Mouse (Mus musculus) monocyte, adult 2 months (primary cell): ENCODE measurements around the gene Olfr1151.

Experiments
- DNase-seq, 2 experiments: peaks; one replicate each; pipeline ENCODE4 v3.0.0; 2022; ENCODE audit warnings: low spot score in 2 of 2, low read depth in 1 of 2

Olfr1151 gene

DNA sequence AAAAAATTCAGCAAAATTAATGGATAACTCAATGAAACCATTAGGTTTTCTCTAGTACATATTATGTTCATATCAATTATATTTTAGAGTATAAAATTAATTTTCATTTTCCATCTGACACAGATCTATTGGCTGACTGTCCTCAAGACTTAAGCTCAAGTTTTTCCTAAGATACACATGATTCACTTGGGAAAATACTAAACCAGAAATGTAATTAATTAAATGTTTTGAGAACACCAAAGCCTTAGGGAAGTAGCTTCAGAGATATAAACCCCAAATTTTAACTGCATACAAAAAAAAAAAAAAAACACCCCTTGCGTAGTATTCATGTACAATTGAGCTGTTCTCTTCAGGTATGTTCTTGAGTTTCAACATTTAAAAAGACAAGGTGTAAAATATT is at the start of gene Olfr1151:
Gene Olfr1151 (plus strand): TSS at position 301 of the 400 bp plus-strand sequence.
- no peak for DNase-seq

DNA sequence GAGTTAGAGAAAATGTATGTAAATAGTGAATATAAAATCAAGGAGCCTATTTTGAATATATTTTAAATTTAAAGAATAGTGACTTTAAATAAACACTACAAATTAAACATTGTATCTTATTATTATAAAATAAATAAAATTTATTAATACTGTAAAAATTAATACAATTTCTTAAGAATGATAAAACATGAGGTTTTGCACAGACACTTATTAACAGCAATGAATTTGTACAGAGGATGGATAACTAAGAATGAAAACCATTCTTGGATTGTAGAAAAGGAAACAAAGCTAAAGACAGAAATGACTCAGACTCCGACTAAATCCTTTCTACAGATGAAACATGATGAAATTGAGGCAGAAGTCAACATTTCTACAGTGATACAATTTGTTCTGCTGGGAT is 46.1 kb upstream of the Olfr1151 start, which contains the start of gene Olfr1145:
Gene Olfr1145 (plus strand): TSS at position 301 of the 400 bp plus-strand sequence.
- DNase-seq = no peak

DNA sequence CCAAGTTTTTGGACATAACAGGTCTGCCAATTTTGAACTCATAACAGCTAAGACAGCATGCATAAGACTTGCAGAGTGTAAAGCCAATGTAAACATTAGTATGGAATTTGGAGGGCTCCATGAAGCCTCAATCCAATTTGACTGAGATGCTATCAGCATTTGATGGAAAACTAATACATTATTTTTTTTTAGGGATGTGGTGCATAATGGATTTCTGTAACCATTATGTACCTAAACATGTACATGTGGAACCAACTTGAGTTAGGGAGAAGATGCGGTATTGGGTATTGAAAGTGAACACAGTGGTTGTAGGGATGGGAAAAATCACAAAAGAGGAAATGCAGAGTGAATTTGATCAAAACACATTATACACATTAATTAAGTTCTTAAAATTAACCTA is 25.4 kb upstream of the Olfr1151 start, which contains the start of gene Olfr1148:
Gene Olfr1148 (plus strand): TSS at position 301 of the 400 bp plus-strand sequence.
- DNase-seq = no peak

DNA sequence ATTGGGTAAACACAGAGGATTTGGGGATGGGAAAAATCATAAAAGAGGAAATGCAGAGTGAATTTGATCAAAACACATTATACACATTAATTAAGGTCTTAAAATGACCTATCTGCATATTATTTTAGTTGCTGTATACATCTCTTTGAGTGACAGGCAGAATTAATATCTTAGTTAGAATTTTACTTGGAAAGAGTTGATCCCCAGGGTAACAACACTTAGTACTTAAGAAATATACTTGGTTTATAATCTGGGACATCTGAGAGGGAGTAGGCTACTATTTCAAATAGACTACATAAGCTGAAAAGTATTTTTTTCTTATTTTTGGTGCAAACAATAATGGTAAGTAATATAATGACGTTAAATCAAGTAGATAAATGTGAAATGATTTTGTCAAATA is 12.0 kb upstream of the Olfr1151 start, which contains the start of gene Olfr1150-ps1:
Gene Olfr1150-ps1 (plus strand): TSS at position 301 of the 400 bp plus-strand sequence.
- DNase-seq = no peak

DNA sequence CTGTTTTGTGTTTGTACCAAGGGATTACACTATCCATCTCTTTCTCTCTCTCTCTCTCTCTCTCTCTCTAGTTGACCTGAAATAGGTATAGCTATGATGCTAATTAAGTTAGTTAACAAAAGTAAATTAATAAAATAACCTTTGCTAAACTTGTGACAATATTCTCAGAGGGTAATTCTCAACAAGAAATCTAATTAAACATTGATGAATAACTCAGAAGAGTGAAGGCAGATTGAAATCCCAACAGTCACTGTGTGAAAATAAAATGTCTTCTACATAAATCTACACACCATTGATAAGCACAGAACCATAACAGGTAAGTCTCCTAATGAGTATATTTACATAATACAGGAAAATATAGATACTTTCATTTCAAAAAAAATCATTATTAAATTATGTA is 10.5 kb downstream of the Olfr1151 start, which contains the start of gene Olfr1152:
Gene Olfr1152 (plus strand): TSS at position 301 of the 400 bp plus-strand sequence.
- no peak for DNase-seq

DNA sequence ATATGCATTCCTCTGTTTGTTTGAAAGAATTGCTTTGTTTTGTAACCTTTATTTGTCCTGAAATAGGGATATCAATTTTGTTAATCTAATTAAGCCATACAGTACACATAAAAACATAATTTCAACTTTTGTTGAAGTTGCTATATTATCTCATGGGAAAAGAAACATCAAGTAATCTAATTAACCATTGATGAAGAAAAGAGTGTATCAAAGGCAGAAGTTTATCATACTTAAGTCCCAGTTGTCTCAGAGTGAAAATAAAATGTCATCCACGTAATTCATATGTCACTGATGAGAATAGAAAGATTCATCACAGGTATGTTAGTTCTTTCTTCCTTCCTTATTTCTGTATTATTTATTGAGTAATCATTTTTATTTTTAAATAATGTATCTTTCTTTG is 39.0 kb downstream of the Olfr1151 start, which contains the start of gene Olfr1153:
Gene Olfr1153 (plus strand): TSS at position 301 of the 400 bp plus-strand sequence.
- no peak for DNase-seq

DNA sequence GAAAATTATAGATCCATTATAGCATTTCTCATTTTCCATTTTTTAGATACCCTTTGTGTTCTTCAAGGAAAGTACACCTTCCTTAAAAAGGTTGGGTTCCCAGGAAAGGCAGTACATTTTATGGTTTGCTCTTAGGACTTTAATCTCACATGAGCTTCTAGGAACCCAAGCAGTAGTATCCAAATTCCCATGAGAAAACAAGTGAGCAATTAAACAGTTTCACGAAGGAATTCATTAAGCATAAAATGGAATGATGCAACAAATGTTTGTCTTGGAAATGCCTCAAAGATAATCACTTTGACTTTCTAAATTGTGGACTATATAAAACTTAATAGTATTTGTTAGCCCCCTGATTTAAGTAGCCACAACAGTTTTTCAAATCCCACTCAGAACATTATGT is 49.4 kb downstream of the Olfr1151 start, which contains the start of gene Olfr1154:
Gene Olfr1154 (minus strand): TSS at position 101 of the 400 bp plus-strand sequence.
- DNase-seq = no peak
